Mouse (Mus musculus): ENCODE results near the gene Gm20517. TPM values are rescaled to one million over a fixed set of nuclear protein-coding genes. Genes with fewer than 3 reads are reported as not detected.

The Gm20517 gene
- total and polyA plus RNA-seq, 2 experiments from 2014 or later, result 1.4 TPM; not detected in 1

GRCm38 (mm10) chr17:47625088-47625487, 13.7 kb downstream of the Gm20517 start:
- H3K27me3 ChIP-seq (ENCODE audit: control insufficient read depth, insufficient read depth, low read length), result no peaks in the 10 kb centered on the region
- ATAC-seq (ENCODE audit: insufficient read depth, low read depth) (no peak), DNase-seq (ENCODE audit: low spot score) (no peak)
- no peak overlapping the region for H3K9ac ChIP-seq (replicated peaks; ENCODE audit: low read depth, low read length)
- H3K4me1 ChIP-seq (ENCODE audit: control insufficient read depth, insufficient read depth), result peaks cover 3% of the 10 kb centered on the region; the same call in 1 of the 2 replicates
- 86% methylated on average over 2 of the region's 2 CpGs for WGBS
- H3K4me2 ChIP-seq (ENCODE audit: low read depth, low read length), result no peak overlapping the region
- no peak overlapping the region for H3K4me3 ChIP-seq (ENCODE audit: low read depth, low read length)
- H3K27ac ChIP-seq (ENCODE audit: low read depth), result no peak overlapping the region
- peaks cover 46% of the 10 kb centered on the region for H3K36me3 ChIP-seq (replicated peaks; ENCODE audit: control insufficient read depth, insufficient read depth, low read length)
- H3K9me3 ChIP-seq (replicated peaks; ENCODE audit: control insufficient read depth, low read length), result no peaks in the 10 kb centered on the region
- no peak for TF ChIP-seq EP300 (IDR thresholded peaks at IDR 0.05; ENCODE audit: low read depth)
- TF ChIP-seq CTCF (IDR thresholded peaks at IDR 0.05; ENCODE audit: low read depth), result no peak

DNA sequence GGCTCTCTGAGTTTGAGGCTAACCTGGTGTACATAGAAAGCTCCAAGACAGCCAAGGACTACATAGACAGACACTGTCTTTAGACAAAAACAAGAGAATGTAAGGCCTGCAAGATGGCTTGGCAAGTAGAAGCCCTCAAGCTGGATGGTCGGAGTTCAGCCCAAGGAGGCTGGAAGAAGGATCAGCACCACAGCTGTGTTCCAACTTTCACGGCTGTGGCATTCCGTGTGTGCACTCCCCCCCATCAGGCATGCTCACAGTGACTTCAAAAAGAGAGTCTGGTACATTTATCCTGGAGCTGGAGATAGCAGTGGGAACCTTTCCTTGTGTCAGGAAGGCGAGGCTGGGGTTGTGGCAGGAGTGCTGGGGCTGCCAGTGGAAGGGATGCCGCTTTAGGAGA, 14.6 kb downstream of the Gm20517 start:
- Histone ChIP-seq H3K36me3 (replicated peaks; ENCODE audit: control insufficient read depth, insufficient read depth, low read length) (peaks cover 43% of the 10 kb centered on the region), H3K4me2 (ENCODE audit: low read depth, low read length) (no peak overlapping the region), H3K9me3 (replicated peaks; ENCODE audit: control insufficient read depth, low read length) (no peaks in the 10 kb centered on the region), H3K27me3 (ENCODE audit: control insufficient read depth, insufficient read depth, low read length) (no peaks in the 10 kb centered on the region), H3K27ac (ENCODE audit: low read depth) (no peak overlapping the region), H3K4me3 (ENCODE audit: low read depth, low read length) (no peak overlapping the region), H3K4me1 (ENCODE audit: control insufficient read depth, insufficient read depth) (peaks cover 3% of the 10 kb centered on the region; the same call in 1 of the 2 replicates), H3K9ac (replicated peaks; ENCODE audit: low read depth, low read length) (no peak overlapping the region)
- no peak for DNase-seq (ENCODE audit: low spot score)
- no peak for ATAC-seq (ENCODE audit: insufficient read depth, low read depth)
- WGBS, result 80% methylated on average over 5 of the region's 5 CpGs
- TF ChIP-seq CTCF (IDR thresholded peaks at IDR 0.05; ENCODE audit: low read depth) (no peak), EP300 (IDR thresholded peaks at IDR 0.05; ENCODE audit: low read depth) (no peak)

GRCm38 (mm10) chr17:47627791-47628190, 16.4 kb downstream of the Gm20517 start:
- peak; percentile 3; the same call in 1 of the 2 replicates for TF ChIP-seq CTCF (IDR thresholded peaks at IDR 0.05; ENCODE audit: low read depth)
- no peak for TF ChIP-seq EP300 (IDR thresholded peaks at IDR 0.05; ENCODE audit: low read depth)
- H3K9me3 ChIP-seq (replicated peaks; ENCODE audit: control insufficient read depth, low read length), result no peaks in the 10 kb centered on the region
- H3K27ac ChIP-seq (ENCODE audit: low read depth), result no peak overlapping the region
- DNase-seq (ENCODE audit: low spot score) (no peak), ATAC-seq (ENCODE audit: insufficient read depth, low read depth) (no peak)
- no peak overlapping the region for H3K4me2 ChIP-seq (ENCODE audit: low read depth, low read length)
- H3K4me3 ChIP-seq (ENCODE audit: low read depth, low read length), result no peak overlapping the region
- no peak overlapping the region for H3K9ac ChIP-seq (replicated peaks; ENCODE audit: low read depth, low read length)
- peaks cover 31% of the 10 kb centered on the region for H3K36me3 ChIP-seq (replicated peaks; ENCODE audit: control insufficient read depth, insufficient read depth, low read length)
- no peaks in the 10 kb centered on the region for H3K27me3 ChIP-seq (ENCODE audit: control insufficient read depth, insufficient read depth, low read length)
- 83% methylated on average over 2 of the region's 2 CpGs for WGBS
- peaks cover 3% of the 10 kb centered on the region; the same call in 1 of the 2 replicates for H3K4me1 ChIP-seq (ENCODE audit: control insufficient read depth, insufficient read depth)

DNA sequence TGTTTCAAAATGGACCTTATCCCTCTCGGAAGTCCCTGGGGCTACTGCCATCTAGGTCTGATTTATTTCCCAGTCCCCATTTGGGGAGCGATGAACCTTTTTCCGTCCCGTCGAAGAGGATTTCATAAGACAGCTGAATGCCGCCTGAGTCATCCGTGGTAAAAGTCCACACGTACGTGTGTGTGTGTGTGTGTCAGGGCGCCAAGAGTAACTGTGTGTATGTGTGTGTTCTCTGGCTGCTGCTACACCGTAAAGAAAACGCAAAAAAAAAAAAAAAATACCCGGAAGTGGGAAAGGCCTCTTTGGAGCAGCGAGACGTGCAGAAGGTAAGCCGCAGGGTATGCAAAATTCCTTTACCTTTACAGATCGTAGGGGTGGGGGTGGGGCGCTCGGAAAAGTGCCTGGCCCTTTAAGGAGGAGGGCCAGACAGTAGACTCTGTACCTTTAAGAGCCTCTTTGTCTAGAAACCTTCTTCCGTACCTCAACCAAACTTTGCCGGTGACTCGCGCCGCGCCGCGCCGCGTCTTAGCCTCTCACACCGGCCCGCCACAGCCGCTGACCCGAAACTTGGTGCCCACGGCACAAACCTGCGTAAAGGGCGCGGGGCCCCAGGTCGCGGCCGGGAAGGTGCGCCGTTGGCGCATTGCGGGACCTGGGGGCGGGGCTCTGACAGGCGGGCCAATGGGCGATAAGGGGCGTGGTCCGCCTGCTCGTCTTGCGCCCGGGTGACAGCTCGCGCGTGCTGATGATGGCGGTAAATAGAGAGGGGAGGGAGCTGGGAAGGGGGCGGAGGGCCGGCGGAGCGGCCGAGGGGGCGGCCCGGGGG, 17.7 kb downstream of the Gm20517 start:
- peak overlapping the region; percentile 98 for H3K4me2 ChIP-seq (ENCODE audit: low read depth, low read length)
- peak; percentile 95 for DNase-seq (ENCODE audit: low spot score)
- WGBS, result under 1% methylated on average over 62 of the region's 63 CpGs

DNA sequence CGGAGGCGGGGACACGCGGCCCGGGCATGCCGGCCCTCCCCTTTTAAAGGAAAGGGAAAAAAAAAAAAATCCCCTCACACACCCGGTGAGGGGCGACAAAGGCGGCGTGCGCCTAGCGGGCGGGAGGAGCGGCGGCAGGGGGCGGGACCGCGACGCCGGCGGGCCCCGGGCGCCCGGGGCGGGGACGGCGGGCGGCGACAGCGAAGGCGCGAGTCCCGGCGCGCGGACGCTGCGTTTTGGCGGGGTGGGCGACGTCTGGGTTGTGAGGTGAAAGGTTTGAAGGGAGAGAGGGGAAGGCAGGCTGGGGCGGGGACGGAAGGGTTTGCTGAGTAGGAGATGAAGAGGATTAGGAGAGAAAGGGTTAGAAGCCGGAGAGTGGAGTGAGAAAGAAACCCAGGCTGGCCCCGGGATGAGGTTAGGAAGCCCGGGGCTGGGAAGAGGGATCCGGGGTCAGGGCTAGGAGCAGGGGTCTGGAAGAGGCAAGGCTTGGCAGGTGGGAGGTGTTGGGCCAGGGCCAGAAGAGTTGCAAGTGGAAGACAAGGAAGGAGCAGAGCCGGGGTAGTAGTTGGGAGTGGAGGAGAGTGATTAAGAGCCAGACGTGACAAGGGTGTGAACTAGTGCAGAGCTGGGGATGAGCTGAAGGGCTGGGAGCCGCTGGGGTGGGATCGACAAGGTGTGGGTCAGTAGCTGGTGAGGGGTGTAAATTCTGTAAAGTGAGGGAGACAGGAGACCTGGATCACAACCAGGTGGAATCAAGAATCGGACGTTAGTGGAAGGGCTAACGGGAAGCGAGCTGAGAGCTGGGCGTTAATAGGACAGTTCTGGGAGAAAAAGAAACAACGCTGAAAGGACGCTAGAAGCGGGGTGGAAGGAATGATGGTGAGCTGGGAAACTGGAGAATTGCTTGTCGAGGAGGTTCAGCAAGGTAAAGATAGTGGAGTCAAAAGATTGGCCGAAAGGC, 18.6 kb downstream of the Gm20517 start:
- WGBS, result under 1% methylated on average over 30 of the region's 61 CpGs
- TF ChIP-seq EP300 (IDR thresholded peaks at IDR 0.05; ENCODE audit: low read depth) (no peak), CTCF (IDR thresholded peaks at IDR 0.05; ENCODE audit: low read depth) (no peak)
- Histone ChIP-seq H3K4me1 (ENCODE audit: control insufficient read depth, insufficient read depth) (peaks cover 3% of the 10 kb centered on the region; the same call in 1 of the 2 replicates), H3K9me3 (replicated peaks; ENCODE audit: control insufficient read depth, low read length) (no peaks in the 10 kb centered on the region), H3K4me3 (ENCODE audit: low read depth, low read length) (peak overlapping the region; percentile 90), H3K27ac (ENCODE audit: low read depth) (peak overlapping the region; percentile 88), H3K27me3 (ENCODE audit: control insufficient read depth, insufficient read depth, low read length) (no peaks in the 10 kb centered on the region), H3K9ac (replicated peaks; ENCODE audit: low read depth, low read length) (peak overlapping the region; percentile 59), H3K4me2 (ENCODE audit: low read depth, low read length) (peak overlapping the region; percentile 98), H3K36me3 (replicated peaks; ENCODE audit: control insufficient read depth, insufficient read depth, low read length) (peaks cover 14% of the 10 kb centered on the region; the same call in 1 of the 2 replicates)
- DNase-seq (ENCODE audit: low spot score) (peak; percentile 22), ATAC-seq (ENCODE audit: insufficient read depth, low read depth) (peak; percentile 60)

More for the DNA sequence above, 17.7 kb downstream of the Gm20517 start:
- no peak for TF ChIP-seq EP300 (IDR thresholded peaks at IDR 0.05; ENCODE audit: low read depth)
- TF ChIP-seq CTCF (IDR thresholded peaks at IDR 0.05; ENCODE audit: low read depth), result no peak
- Histone ChIP-seq H3K36me3 (replicated peaks; ENCODE audit: control insufficient read depth, insufficient read depth, low read length) (peaks cover 18% of the 10 kb centered on the region), H3K9me3 (replicated peaks; ENCODE audit: control insufficient read depth, low read length) (no peaks in the 10 kb centered on the region), H3K27me3 (ENCODE audit: control insufficient read depth, insufficient read depth, low read length) (no peaks in the 10 kb centered on the region), H3K27ac (ENCODE audit: low read depth) (peak overlapping the region; percentile 88), H3K4me3 (ENCODE audit: low read depth, low read length) (peak overlapping the region; percentile 90), H3K4me1 (ENCODE audit: control insufficient read depth, insufficient read depth) (peaks cover 3% of the 10 kb centered on the region; the same call in 1 of the 2 replicates), H3K9ac (replicated peaks; ENCODE audit: low read depth, low read length) (peak overlapping the region; percentile 59)
- ATAC-seq (ENCODE audit: insufficient read depth, low read depth), result peak; percentile 95
